Mouse (Mus musculus) embryo, embryonic 11 days (tissue): Measurements from ENCODE around the gene Cldn3.

Source experiments
- DNase-seq: peaks from one replicate; pipeline ENCODE4 v3.0.0-alpha.2; 2015

The Cldn3 gene

DNA sequence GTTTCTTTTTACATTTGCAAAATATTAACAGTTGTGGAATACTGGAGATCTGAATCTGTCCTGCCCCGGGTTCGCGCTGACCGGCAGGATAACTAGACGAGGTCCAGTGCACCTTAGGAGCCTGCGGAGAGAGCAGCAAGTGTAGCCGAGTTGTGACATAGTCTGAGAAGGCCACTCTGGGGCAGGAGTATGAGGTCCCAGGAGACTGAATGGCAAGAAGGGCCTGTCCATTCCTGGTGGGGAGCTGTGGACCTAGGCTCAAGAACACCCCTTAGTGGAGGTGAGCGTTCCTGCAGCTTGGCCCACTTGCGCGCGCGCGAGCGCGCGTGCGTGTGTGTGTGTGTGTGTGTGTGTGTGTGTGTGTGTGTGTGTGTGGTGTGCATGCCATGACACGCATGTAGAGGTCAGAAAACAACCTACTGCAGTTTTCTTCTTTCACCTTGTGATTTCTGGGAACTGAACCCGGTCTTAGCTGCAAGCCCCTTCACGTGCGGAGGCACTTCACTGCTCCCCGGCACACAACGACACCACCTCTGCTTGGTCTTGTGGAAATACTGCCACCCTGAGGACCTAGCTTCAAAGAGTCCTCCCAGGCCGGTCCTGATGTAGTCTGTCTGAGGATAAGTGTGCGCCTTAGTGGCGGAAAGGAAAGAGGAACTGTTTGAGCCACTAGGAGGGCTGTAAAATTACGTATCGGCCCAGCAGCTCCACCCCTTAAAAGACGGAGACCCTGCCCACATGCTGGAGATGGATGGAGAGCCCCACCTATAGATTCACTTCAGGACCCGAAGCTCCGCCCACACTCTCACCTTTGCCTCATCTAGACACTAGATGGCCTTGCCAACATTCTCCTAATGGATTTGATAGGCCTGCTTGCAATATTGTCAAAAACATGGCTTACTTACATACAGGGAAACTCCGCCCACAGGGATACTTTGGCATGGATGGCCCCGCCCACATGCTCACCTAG lies 19.9 kb upstream of the Cldn3 start:
- DNase-seq, result peak; percentile 69

DNA sequence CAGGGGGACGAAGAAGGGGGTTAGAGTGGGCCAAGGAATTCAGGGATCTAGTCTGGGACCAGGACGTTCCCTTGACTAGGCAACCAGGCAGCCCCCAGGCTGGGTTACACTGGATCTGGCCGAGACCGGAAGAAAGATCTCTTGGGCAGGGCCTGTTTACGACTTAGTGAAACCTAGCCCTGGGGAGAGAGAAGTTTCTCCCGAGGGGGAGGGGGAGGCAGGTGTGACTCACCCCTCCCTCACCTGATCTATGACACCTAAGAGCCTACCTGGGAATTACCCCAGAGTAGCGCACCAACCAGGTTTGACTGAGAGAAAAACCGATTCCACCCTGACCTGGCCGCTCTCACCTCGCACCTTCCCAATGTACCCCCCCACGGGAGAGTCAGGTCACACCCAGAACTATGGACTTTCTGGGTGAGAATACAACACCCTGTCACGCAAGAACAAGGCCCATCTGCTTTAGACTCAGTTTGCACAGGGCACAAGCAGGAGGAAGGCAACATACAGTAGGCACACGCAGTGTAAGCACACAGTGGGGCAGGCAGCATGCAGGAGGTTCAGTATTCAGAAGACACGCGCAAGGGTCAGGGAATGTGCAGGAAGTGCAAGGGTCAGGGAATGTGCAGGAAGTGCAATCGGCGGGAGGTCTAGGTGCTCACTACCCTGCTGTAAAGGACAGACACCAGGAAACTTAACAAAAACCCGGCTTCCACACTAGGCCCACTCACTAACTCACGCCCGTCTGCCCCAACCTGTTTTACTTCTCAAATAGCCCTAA lies 18.7 kb upstream of the Cldn3 start:
- DNase-seq, result no peak

DNA sequence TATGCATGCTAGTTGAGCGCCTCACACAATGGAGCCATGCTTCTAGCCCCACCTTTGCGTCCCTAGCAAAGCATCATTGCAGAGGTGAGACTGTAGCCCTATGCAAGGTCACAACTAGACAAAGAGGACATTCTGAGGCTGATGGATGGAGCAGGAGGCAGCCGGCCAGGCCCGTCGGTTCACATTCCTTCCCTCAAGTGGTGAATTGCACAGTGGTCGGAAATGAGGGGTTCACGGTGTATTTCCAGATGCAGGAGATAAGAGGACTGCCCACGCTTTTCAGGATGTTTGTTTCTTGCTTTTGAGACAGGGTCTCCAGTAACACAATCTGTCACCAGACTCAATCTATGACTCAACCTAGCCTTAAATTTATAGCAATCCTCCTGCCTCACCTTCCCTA lies 15.3 kb upstream of the Cldn3 start:
- no peak for DNase-seq

- DNase-seq, result no peak
Observed at GRCm38 (mm10) chr5:134973081-134973480, 12.9 kb upstream of the Cldn3 start.

DNA sequence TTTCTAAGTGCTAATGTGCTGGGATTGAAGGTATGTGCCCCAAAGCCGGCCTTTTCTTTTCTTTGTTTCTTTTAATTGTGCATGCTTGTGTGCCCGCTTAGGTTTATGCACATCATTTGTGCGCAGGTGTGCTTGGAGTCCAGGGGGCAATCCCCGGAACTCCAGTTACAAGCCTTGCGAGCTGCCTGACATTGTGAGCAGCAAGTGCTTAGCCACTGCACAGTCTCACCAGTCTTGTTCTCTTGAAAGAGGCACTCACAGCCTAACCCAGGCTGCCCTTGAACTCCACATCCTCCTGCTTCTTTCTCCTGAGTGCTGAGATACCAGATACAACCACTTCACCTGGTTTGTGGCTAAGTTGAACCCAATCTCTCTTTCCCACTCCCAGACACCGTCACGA lies 12.5 kb upstream of the Cldn3 start:
- no peak for DNase-seq

DNA sequence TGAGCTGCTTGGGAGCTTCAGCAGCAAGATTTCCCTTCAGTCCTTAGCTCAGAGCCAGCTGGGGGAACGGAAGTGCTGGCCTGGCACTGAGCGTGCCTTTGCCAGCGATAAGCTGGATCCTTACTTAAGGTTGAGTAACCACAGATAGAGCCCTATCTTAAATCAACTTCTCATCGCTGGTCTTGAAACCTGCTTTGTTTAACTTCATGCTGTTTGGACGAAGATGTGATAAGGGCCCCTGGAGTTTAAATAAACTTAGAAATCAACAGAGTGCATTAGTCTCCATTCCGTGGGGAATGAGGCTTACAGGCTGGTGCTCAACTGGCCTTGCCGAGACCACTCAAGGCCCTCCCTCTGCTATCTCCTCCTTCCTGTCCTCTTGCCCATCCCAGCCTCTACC lies 11.7 kb upstream of the Cldn3 start:
- DNase-seq, result no peak

- no peak for DNase-seq
Observed at GRCm38 (mm10) chr5:134974921-134975320, 11.1 kb upstream of the Cldn3 start.

DNA sequence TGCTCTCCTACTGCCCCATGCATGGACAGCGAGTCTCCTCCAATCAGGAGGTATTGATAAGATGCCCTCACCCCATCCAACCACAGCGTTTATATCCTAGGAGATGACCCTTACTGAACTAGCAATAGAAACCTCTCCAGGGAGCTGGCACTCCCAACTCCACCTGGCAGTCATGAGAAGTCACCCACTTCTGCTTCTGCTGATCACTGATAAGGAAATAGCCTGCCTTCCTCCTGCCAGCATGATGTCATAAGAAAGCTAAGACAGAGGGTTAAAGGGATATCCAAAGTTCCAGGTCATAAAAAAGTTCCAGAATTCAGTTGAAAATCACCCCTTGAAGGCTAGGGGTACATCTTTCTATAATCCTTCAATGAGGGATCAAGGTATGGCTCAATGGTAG lies 9.8 kb upstream of the Cldn3 start:
- no peak for DNase-seq

- DNase-seq, result no peak
Observed at GRCm38 (mm10) chr5:134976577-134977250, 9.3 kb upstream of the Cldn3 start.

DNA sequence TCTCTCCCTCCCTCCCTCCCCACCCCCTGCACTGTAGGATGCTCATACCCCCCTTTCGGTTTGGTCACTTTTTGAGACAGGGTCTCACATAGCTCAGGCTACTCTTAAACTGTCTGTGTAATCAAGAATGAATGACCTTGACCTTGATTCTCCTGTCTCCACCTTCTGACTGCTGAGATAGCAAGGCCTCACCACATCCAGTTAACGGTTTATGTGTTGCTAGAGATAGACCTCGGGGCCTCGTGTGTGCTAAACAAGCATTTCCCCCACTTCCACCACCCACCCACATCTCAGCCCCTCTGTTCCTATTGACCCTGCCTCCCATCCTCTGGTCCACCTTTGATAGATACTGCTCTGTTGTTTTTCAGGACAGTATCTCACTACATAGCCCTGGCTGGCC lies 8.2 kb upstream of the Cldn3 start:
- DNase-seq, result no peak

- no peak for DNase-seq
Observed at GRCm38 (mm10) chr5:134981149-134981548, 4.9 kb upstream of the Cldn3 start.

- DNase-seq, result no peak
Observed at GRCm38 (mm10) chr5:134983111-134983510, 2.9 kb upstream of the Cldn3 start.

DNA sequence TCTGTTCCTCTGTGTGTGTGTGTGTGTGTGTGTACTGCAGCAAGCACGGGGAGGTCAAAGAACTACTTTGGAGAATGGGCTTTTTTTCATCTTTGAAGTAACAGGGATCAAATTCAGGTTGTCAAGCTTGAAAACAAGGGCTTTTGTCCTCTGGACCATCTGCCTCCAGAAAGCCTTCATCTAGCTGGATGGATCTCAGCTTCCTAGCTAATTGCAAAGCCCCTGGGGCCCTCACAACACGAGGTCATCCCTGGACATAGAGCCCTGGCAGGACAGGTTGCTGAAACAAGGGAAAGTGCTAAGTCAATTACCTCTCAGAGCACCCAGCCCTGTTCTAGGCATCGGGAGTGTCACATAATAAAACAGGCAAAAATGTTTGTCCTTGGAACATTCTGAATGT lies 2.2 kb upstream of the Cldn3 start:
- no peak for DNase-seq

- DNase-seq, result no peak
Observed at GRCm38 (mm10) chr5:134986298-134987268, 569 bp downstream of the Cldn3 start.

DNA sequence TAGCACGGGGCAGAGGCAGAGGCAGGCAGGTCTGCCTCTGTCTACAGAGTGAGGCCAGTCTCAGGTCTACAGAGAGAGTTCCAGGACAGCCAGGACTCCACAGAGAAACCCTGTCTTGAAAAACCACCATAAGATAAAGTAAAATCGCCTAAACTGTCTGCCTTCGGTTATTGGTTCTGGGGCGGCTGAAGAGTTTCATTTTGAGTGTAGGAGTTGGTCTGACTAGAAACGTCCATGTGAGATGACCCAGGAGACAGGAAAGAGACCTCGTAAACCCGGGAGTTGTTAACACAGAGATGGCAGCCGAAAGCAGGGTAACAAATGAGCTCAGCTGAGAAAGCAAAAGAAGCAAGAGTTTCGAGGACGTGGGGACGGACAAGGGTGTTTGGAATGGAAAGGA lies 3.2 kb downstream of the Cldn3 start:
- no peak for DNase-seq

- no peak for DNase-seq
Observed at GRCm38 (mm10) chr5:134989741-134990140, 3.7 kb downstream of the Cldn3 start.

- DNase-seq, result no peak
Observed at GRCm38 (mm10) chr5:134992566-134992965, 6.6 kb downstream of the Cldn3 start.

- no peak for DNase-seq
Observed at GRCm38 (mm10) chr5:134998359-134998758, 12.3 kb downstream of the Cldn3 start.

DNA sequence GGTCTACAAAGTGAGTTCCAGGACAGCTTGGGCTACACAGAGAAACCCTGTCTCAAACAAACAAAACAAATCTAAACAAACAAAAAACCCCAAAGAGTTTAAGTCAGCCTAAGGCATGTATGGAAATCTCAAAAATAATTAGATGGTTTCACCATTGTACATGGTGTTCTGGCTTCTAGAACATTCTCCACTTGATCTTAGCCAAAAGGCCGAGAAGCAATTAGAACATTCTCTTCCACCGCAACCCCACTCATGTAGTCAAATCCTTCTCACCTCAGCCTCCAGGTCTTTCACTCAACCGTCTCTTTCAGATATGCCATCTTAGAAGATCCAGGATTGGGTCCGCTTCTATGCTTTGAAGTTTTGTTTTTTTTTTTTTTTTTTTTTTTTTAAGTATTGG lies 13.8 kb downstream of the Cldn3 start:
- no peak for DNase-seq

DNA sequence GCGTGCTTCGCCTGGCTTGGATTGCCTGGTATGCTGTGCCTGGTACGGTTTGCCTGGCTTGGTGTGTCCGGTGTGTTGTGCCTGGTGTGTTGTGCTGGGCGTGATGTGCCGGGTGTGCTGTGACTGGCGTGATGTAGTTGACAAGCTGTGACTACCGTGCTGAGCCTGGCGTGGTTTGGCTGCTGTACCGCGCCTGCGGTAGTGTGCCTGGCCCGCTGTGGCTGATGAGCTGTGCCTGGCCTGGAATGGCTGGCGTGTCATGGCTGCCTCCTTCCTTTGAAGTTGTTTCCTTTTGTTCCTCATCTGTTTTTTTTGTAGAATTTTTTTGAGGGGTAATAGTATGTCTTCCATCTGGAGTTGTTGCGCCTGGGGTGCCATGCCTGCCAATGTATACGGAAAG lies 14.7 kb downstream of the Cldn3 start:
- DNase-seq, result no peak

- DNase-seq, result peak; percentile 85
Observed at GRCm38 (mm10) chr5:135001309-135001708, 15.3 kb downstream of the Cldn3 start.

DNA sequence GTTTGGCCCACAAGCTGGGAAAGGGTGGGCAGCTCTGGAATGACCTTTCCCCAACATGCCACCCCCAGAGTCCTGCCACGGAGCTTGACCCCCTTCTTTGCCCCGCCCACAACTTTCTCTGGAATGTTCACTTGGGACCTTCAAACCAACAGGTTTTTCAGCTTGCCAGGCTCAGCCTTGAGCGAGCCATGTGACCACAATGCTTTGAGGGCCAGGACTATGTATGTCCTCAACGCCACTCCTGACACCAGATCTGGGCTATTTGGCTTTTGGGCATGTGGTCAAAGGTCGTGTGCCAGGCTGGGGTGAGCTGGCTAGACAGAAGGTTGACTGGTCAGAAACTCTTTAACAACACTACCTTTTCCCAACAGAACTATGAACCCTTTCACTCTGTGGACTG lies 16.1 kb downstream of the Cldn3 start:
- DNase-seq, result no peak
